ENCODE assay signal across 25 mouse cellular contexts in the genomic region with DNA sequence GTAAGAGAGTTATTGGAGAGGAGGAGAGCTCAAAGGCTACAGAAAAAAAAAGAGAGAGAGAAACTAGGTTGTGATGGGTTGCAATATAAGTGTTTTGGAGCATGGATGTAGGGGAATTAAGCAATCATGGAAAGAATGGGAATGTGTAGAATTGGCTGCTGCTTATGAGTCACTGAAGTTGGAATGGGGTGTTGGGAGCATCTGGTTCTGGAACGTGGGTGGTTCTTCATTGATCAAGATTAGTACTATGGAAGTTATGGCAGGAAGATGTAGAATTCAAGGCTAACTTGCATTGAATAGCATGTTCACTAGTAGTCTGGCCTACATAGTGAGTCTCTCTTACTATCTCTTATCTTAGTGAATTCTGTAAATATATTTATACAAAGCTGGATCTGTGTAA.
DNase-seq lines count a peak whose midpoint lies in the region; ATAC-seq and TF ChIP-seq lines count a peak whose summit lies in the region.
"Had no signal": no experiment of that assay in that cellular context is flagged by ENCODE, and none has a peak within 500 bp of the region (broad histone marks: within the 10 kb centered on the region; RNA-seq: fewer than 3 reads in every experiment).

No protein-coding gene starts in this region.

- H3K9me3 ChIP-seq in midbrain, embryonic 11.5 days (ENCODE audit: control insufficient read depth, low read length) = no peaks in the 10 kb centered on the region
- H3K9me3 ChIP-seq in midbrain, postnatal 0 days (ENCODE audit: low read length) = no peaks in the 10 kb centered on the region
- H3K9me3 ChIP-seq: embryonic facial prominence, embryonic 10.5 days; embryonic facial prominence, embryonic 12.5 days; forebrain, embryonic 13.5 days; forebrain, embryonic 15.5 days; G1E had no signal

- no peak overlapping the region for H3K27ac ChIP-seq in midbrain, embryonic 11.5 days (ENCODE audit: low read depth, low read length)
- H3K27ac ChIP-seq in midbrain, postnatal 0 days (ENCODE audit: low read depth, low read length) = no peak overlapping the region
- H3K27ac ChIP-seq: embryonic facial prominence, embryonic 10.5 days; embryonic facial prominence, embryonic 12.5 days; forebrain, embryonic 13.5 days; forebrain, embryonic 15.5 days had no signal

- H3K36me3 ChIP-seq in midbrain, embryonic 11.5 days (ENCODE audit: control insufficient read depth, insufficient read depth, low read length) = no peaks in the 10 kb centered on the region
- no peaks in the 10 kb centered on the region for H3K36me3 ChIP-seq in midbrain, postnatal 0 days (ENCODE audit: insufficient read depth, low read length)
- H3K36me3 ChIP-seq: embryonic facial prominence, embryonic 10.5 days; embryonic facial prominence, embryonic 12.5 days; forebrain, embryonic 15.5 days; G1E had no signal

- no peaks in the 10 kb centered on the region; the same call in 1 of the 2 replicates for H3K4me1 ChIP-seq in midbrain, embryonic 11.5 days (ENCODE audit: control insufficient read depth, insufficient read depth, low read length)
- H3K4me1 ChIP-seq in midbrain, postnatal 0 days (ENCODE audit: insufficient read depth, low read length) = no peaks in the 10 kb centered on the region
- H3K4me1 ChIP-seq: embryonic facial prominence, embryonic 10.5 days; embryonic facial prominence, embryonic 12.5 days; forebrain, embryonic 13.5 days; forebrain, embryonic 15.5 days had no signal

- TF ChIP-seq CTCF in midbrain, postnatal 0 days (IDR thresholded peaks at IDR 0.05) = no peak

- H3K27me3 ChIP-seq in midbrain, embryonic 11.5 days (ENCODE audit: control insufficient read depth, insufficient read depth, low read length) = no peaks in the 10 kb centered on the region
- H3K27me3 ChIP-seq in midbrain, postnatal 0 days (ENCODE audit: insufficient read depth, low read length) = no peaks in the 10 kb centered on the region
- H3K27me3 ChIP-seq: CH12.LX; embryonic facial prominence, embryonic 12.5 days; forebrain, embryonic 13.5 days; forebrain, embryonic 15.5 days; Patski had no signal

- no peak for DNase-seq in frontal cortex, postnatal 14 days (ENCODE audit: low spot score in 2 of 2)
- DNase-seq in layer of hippocampus, adult 9-10 months (ENCODE audit: low spot score) = peak; percentile 7
- no peak for DNase-seq in layer of hippocampus, postnatal 14 days (ENCODE audit: low spot score in 2 of 2)
- peak; percentile 78 for DNase-seq in midbrain, embryonic 11.5 days (ENCODE audit: low spot score, missing footprints)
- DNase-seq in midbrain, postnatal 0 days (ENCODE audit: low spot score) = no peak
- DNase-seq: adrenal gland, adult 8-10 months; adrenal gland, postnatal 14 days; adrenal gland, postnatal 36 days; B cell, adult 2 months; cerebellum, adult 11 months; cerebellum, adult 18-20 months; cerebellum, adult 8-10 months; cerebellum, adult 9-11 months; cerebellum, postnatal 14 days; forebrain, postnatal 0 days had no signal

- no peak overlapping the region for H3K4me2 ChIP-seq in midbrain, embryonic 11.5 days
- no peak overlapping the region for H3K4me2 ChIP-seq in midbrain, postnatal 0 days (ENCODE audit: low read depth, low read length, poor library complexity, severe bottlenecking)
- H3K4me2 ChIP-seq: embryonic facial prominence, embryonic 12.5 days; forebrain, embryonic 13.5 days; forebrain, embryonic 15.5 days had no signal

- H3K9ac ChIP-seq in midbrain, embryonic 11.5 days (ENCODE audit: low read length) = no peak overlapping the region
- H3K9ac ChIP-seq in midbrain, postnatal 0 days (replicated peaks; ENCODE audit: low read length, poor library complexity, severe bottlenecking) = no peak overlapping the region
- H3K9ac ChIP-seq: embryonic facial prominence, embryonic 12.5 days; forebrain, embryonic 13.5 days; forebrain, embryonic 15.5 days; forebrain, postnatal 0 days had no signal

- no peak overlapping the region for H3K4me3 ChIP-seq in midbrain, embryonic 11.5 days (ENCODE audit: low read depth, low read length)
- H3K4me3 ChIP-seq in midbrain, postnatal 0 days (ENCODE audit: low read depth, low read length) = no peak overlapping the region
- H3K4me3 ChIP-seq: embryonic facial prominence, embryonic 10.5 days; embryonic facial prominence, embryonic 12.5 days; forebrain, embryonic 13.5 days; forebrain, embryonic 15.5 days had no signal

- WGBS in midbrain, embryonic 11.5 days = 94% methylated on average over 1 of the region's 1 CpGs
- 74% methylated on average over 1 of the region's 1 CpGs for WGBS in midbrain, postnatal 0 days

- ATAC-seq in frontal cortex, adult (ENCODE audit: low TSS enrichment) = peak; percentile 59
- ATAC-seq in midbrain, embryonic 11.5 days (ENCODE audit: low FRiP score) = no peak
- ATAC-seq in midbrain, postnatal 0 days (ENCODE audit: low FRiP score) = no peak
- ATAC-seq: activated CD4-positive, CD25-positive, alpha-beta regulatory T cell, adult 4 months; CD4-positive, CD25-positive, alpha-beta regulatory T cell, adult 4 months; forebrain, embryonic 13.5 days; forebrain, embryonic 15.5 days; forebrain, postnatal 0 days; Patski had no signal

Comparison
In these comparisons a context has a peak if more than half of its experiments do, and no peak if none do; other contexts are left out.
1. DNase-seq: peak in layer of hippocampus, adult 9-10 months (single experiment) and midbrain, embryonic 11.5 days (single experiment); none in frontal cortex, postnatal 14 days (0 of 2), layer of hippocampus, postnatal 14 days (0 of 2) and midbrain, postnatal 0 days (single experiment).